Mouse (Mus musculus) adrenal gland, postnatal 10 days (tissue): Measurements from ENCODE around the gene 1810013L24Rik. TPM values are rescaled to one million over a fixed set of nuclear protein-coding genes. Genes with fewer than 3 reads are reported as not detected.
"Not testable (repeated sequence)": the region's sequence is repeated elsewhere in the genome, so short reads cannot be mapped to it uniquely, and the experiment has no call there.

Experiments
- DNase-seq: peaks from one replicate; pipeline ENCODE4 v3.0.0; 2021; ENCODE audit warnings: mixed read lengths
- total RNA-seq, 2 experiments: library from RNA; stranded (reverse); gene quantifications; 2 replicates each; pipeline ENCODE4 v1.2.3; 2021

1810013L24Rik gene
- total RNA-seq, 2 experiments from 2014 or later, result 60.5 to 66.0 TPM

DNA sequence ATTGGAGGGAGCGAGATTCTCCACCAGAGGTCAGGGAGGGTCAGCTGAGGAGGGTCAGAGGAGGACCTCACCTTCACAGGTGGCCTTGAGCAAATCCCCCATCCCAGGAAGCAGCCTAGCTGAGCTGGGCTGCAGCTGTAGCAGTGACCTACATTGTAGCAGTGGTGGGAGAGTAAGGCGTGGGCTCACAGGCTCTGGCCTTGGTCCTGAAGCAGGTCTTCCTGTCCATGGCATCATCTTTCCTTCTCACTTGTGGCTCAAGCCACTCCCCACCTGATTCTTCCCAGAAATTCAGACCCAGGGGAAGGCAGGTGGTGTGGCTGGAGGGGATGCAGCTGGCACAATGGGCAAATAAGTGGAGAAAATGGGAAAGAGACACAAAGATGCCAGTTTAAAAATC, 76.2 kb downstream of the 1810013L24Rik start:
- DNase-seq, result not testable (repeated sequence)

Other genes starting within 250 kb of the 1810013L24Rik start
- 10 to 100 TPM; 56.9 to 74.1 TPM for gene Pmm2, start 192.4 kb upstream of the 1810013L24Rik start, total RNA-seq
- gene Tmem186, start 192.4 kb upstream of the 1810013L24Rik start, total RNA-seq, result 10 to 100 TPM; 19.0 to 22.4 TPM
- 10 to 100 TPM; 76.8 to 85.6 TPM for gene Carhsp1, start 157.9 kb upstream of the 1810013L24Rik start, total RNA-seq
- not detected for gene Gm5767, start 149.3 kb upstream of the 1810013L24Rik start, total RNA-seq
- gene Usp7, start 37.8 kb upstream of the 1810013L24Rik start, total RNA-seq, result 100 to 1,000 TPM in 1 of 2 experiments, 10 to 100 TPM in 1; 88.5 to 109 TPM